Mouse (Mus musculus) right cerebral cortex, postnatal 4 days (tissue): Measurements from ENCODE around the gene Dnttip2.
A peak's percentile ranks its signal among the peaks of the same experiment; 100 is the strongest.
"Not testable (repeated sequence)": the region's sequence is repeated elsewhere in the genome, so short reads cannot be mapped to it uniquely, and the experiment has no call there.

Source experiments
- DNase-seq: peaks from one replicate; pipeline ENCODE4 v3.0.0-alpha.2; 2022

Dnttip2 gene

GRCm38 (mm10) chr3:122274241-122275024, at the start of gene Dnttip2:
Gene Dnttip2, plus strand, starts transcription at chr3:122274388.
- peak; percentile 89 for DNase-seq

DNA sequence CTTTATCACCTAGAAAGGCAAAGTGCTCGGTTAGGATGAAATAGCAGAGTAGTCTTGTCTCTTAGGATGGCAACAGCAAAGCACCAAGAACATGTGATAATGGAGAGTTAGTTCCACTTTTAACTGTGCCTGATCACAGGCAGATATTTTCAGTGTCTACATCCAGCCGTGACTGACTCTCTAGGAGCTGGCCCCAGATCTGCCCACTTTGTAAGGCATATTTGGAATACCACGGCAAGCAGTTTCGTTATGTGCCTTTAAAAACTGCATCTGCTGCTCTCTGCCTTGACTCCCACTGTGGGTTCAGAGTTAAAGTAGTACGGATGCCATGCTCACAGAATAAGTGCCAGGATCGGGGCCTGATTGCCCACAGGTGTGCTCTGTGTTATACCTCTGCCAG, 47.2 kb upstream of the Dnttip2 start:
- DNase-seq: not testable (repeated sequence)

DNA sequence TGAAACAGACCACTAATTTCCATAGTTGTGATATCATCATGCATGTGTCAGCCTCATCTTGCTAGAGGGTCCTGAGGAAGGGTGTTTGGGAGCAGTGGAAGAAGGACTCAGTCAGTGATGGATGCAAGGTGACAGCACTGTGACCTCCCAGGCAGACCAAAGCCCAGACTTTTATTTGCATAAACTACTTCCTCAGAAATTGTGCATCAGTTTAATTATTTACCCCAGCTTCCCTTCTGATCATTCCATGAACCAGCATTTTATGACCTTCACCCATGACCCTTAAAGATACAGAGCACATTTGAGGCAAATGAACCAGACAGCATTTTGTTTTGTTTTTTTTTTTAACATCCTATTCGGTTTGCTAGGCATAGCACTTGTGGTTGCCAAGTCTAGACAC, 38.4 kb upstream of the Dnttip2 start:
- DNase-seq: no peak

DNA sequence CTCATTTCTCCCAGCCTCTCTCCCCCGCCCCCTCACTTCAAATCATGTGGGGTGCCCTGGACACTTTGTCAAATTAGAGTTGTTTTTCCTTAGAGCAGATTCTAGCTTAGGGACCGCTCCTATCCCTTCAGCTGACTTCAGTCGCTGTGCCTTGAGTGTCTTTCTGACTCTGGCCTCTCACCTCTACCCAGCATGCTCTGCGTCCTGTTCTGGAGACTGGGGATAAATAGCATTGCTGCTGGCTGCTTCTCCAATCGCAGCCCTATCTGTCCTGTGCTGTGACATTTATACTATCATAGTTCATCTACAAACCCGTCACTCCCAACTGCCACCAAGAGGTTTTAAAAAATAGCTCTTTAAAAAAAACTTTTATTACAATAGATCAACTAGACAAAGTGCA, 31.3 kb upstream of the Dnttip2 start:
- DNase-seq: no peak

DNA sequence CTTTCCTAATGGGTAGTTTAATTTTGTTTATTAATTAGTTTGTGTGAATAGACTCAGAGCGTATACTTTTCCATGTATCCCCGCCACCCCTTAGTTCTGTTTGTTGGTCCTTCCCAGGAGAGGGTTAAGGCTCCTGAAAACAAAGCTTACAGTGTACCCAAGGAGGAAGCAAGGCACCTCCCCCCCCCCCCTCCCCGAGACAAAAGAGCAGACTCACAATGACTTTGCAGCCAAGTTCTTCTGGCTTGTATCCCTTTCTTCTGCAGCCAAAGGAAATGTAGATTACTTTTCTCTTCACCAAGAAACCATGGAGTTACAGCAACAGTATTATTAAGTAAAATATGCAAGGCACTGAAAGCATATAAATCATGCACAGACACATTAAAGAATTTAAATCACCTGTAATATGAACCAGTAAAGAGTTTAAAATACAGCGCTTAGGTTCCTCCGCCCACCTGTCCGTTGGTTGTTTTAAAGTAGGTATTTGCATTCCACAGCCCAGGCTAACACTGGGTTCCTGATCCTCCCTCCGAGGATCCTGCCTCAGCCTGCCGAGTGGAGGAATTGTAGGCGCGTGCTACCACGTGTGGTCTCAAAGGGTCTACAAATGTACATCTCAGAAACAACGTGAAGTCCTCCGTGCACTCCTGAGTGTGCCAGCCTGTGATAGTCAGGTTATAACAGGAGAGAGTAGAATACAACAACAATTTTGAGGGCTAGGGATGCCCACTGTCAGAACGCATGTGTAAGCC, 30.6 kb upstream of the Dnttip2 start:
- no peak for DNase-seq

- no peak for DNase-seq
Observed at GRCm38 (mm10) chr3:122244759-122245158, 29.4 kb upstream of the Dnttip2 start.

- peak; percentile 91 for DNase-seq
Observed at GRCm38 (mm10) chr3:122245215-122245877, 28.8 kb upstream of the Dnttip2 start, which contains the start of gene Gclm. Gene Gclm, plus strand, starts transcription at chr3:122245557.

GRCm38 (mm10) chr3:122245878-122246332, 28.3 kb upstream of the Dnttip2 start:
- DNase-seq: peak; percentile 56

GRCm38 (mm10) chr3:122246406-122246805, 27.8 kb upstream of the Dnttip2 start:
- DNase-seq: no peak

- DNase-seq: no peak
Observed at GRCm38 (mm10) chr3:122246986-122247767, 27.0 kb upstream of the Dnttip2 start.

DNA sequence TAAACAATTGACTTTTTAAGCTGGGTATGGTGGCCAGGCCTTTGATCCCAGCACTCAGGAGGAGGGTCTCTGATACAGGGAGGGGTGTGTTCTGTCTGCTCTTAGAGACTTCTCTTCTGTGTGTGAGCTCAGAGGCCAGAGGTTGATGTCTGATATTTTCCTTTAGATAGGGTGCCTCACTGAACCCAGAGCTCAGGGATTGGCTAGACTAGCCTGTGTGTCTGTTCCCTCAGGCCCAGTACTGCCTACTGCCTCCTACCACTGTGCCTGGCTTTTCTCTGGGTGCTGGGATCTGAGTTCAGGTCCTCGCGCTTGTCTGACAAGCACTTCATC, 26.5 kb upstream of the Dnttip2 start:
- no peak for DNase-seq

DNA sequence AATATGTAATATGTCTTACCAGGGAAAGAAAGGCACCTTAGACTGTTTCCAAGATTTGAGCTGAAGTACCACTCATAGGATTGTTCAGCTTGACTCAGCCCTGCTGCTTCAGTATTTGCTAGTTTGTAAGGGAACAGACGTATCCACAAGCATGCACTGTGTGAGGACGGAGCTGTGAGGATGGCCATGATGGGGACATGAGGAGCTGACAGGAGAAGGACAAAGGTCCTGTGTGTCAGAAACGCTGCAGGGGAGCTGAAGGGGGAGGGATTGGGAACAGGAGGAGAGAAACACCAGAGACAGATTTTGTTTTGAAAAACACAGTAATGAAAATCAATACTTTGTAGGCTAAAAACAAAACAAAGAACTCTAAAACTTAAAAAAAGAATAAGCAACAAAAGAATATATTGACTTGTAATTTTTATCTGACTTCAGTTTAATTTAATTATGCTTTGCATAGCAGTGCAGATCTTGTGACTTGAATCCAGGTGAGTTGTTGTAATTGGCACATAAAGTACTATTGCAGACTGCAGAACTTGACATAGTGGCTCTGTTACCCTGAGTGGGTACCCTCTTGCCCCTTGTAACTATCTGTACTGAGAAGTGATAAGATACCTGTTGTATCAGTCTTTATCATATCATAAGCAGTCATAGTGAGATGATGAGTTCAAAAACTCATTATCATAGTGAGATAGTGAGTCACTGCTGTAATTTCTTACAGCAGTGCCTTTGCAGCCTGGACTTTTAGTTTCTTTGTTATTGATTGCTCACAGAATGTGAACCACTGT, 21.5 kb upstream of the Dnttip2 start:
- DNase-seq: no peak

GRCm38 (mm10) chr3:122254050-122254449, 20.1 kb upstream of the Dnttip2 start:
- DNase-seq: not testable (repeated sequence)

- no peak for DNase-seq
Observed at GRCm38 (mm10) chr3:122269986-122270385, 4.2 kb upstream of the Dnttip2 start.

GRCm38 (mm10) chr3:122272565-122272964, 1.6 kb upstream of the Dnttip2 start:
- DNase-seq: not testable (repeated sequence)

DNA sequence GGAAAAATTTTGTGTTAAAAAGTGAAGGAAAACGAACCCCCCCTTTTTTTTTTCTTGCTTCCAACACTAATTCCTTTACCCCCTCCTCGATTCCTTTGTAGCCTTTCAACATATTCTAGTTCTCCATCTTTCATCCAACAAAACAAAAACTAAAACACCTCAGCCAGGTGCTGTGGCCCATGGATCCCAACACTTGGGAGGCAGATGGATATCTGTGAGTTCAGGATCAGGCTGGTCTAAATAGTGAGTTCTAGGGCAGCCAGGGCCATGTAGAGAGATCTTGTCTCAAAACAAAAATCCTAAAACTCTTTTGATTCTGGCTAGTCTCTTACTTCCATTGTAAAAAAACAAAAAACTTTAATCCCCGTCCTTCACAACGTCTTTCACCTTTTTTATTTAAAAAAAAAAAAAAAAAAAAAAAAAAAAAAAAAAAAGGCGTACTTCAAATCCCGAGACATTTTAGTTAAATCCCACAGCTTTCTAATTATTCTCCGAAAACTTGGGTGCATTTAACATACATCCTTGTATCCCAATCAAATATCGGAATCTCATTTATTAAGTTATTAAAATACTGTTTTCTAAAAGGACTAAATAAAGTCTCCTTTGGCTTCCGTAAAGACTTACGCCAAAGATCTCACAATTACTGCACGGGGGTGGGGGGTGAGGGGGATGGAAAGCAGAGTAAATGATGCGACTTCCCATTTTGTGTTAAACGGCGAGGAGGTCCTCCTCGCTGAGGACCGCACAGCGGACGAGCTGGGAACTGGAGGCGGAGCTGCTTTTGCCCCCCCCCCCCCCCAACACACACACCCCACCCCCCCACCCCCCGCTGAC, 564 bp upstream of the Dnttip2 start:
- DNase-seq: no peak

DNA sequence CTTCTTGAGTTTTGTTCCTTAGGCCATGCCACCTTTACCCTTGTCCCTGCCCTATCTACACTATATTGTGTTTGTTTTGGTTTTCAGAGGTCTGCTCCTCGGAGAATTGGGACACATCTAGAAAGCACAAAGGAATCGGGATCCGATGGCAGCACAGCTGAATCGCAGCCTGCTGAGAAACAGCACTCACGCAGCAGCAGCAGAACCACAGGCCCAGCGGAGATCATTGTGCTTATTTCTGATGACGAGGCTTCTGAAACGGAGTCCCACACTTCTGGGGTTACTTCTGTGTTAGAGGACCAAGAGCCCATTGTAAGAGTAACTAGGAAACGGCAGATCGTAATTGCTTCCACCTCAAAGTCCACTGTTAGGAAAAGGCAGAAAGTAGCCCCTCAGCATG, 923 bp downstream of the Dnttip2 start:
- DNase-seq: no peak

DNA sequence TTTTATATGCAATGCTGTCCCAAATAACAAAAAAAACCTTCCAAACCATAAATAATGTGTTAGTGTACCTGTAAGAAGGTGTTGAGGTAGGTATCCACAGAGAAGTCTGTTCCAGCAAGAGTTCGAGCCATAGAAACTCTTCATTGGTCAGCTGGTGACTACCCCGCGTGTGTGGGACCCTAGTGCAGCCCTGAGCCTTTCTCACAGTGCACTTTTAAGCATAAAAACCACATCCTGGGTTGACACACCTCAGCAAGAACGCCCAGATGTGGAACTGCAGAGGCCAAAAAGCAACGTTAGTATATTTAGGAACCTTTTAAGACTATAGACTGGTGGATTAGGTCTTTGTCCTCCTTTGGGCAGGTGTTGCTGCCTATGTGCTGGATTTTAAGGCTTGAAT, 13.0 kb downstream of the Dnttip2 start:
- DNase-seq: no peak

DNA sequence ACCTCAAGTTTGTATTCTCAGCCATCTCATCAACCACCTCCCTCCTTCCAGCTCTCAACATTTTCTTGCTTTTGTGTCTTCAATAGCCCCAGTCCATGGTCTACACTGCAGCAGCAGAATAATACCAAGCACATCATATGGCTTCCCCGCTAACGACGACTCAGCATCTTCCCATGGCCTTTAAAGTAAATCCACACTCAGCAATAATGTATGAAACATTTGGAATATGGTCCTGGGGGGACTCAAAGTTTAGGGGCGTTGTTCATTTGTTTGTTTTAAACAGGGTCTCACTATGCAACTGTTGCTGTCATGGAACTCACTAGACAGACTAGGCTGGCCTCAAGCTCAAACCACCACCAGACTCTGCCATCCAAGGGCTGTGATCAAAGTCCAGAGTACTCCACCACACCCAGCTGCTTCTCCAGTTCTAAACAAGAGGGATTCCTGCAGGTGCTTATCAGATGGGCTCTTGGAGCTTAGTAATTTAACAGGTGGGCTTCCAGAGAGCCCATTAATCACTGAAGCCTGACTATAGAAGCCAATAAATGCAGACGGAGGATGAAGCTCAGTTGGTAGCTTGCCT, 14.5 kb downstream of the Dnttip2 start:
- no peak for DNase-seq

- DNase-seq: not testable (repeated sequence)
Observed at GRCm38 (mm10) chr3:122289344-122289743, 15.2 kb downstream of the Dnttip2 start.

DNA sequence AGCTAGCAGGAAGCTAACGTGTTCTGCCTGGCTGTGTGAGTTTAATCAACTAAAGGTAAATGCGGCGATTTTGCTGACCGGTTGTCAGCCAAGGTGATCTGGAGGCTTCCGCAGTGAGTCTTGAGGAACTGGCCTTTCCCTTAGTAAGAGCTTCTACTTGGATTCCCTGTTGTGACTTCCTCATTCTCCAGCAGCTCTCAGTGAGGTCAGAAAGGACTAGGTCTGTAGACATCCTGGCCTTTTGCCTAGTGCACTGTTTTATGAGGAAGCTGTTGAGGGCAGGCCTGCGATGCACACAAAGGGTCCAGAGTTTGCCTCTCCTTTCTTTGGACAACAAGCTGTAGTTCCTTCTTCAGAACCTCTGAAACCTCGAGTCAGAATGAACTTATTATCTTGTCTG, 16.5 kb downstream of the Dnttip2 start:
- DNase-seq: no peak
